Mouse (Mus musculus) myocyte (in vitro differentiated cells): ENCODE measurements around the gene Reep6.

Experiments
- CEBPB ChIP-seq: IDR thresholded peaks from 2 replicates; pipeline ENCODE4 v1.6.1; 2011; ENCODE audit warnings: mild to moderate bottlenecking, moderate library complexity; ENCODE audit not compliant: poor library complexity, insufficient read depth, severe bottlenecking
- E2F4 ChIP-seq: IDR thresholded peaks from one replicate; pipeline ENCODE4 v1.6.1; 2011; ENCODE audit warnings: mild to moderate bottlenecking, control low read depth, moderate library complexity; ENCODE audit not compliant: insufficient read depth
- MAX ChIP-seq: IDR thresholded peaks from one replicate; pipeline ENCODE4 v1.6.1; 2011; ENCODE audit warnings: low read depth, mild to moderate bottlenecking, control low read depth
- MYOG ChIP-seq, 3 experiments: IDR thresholded peaks; one replicate each; pipeline ENCODE4 v1.6.1; 2011; ENCODE audit warnings: control low read depth in 2 of 3, low read depth in 2 of 3, mild to moderate bottlenecking in 2 of 3; ENCODE audit not compliant: insufficient read length in 2 of 3, control insufficient read depth in 1 of 3, insufficient read depth in 1 of 3
- POLR2A ChIP-seq: IDR thresholded peaks from one replicate; pipeline ENCODE4 v1.6.1; 2011; ENCODE audit warnings: low read depth, mild to moderate bottlenecking, control low read depth, moderate library complexity; ENCODE audit not compliant: insufficient read length
- POLR2AphosphoS2 ChIP-seq: IDR thresholded peaks from one replicate; pipeline ENCODE4 v1.6.1; 2011; ENCODE audit warnings: low read depth, control low read depth; ENCODE audit not compliant: insufficient read length
- REST ChIP-seq: IDR thresholded peaks from one replicate; pipeline ENCODE4 v1.6.1; 2011; ENCODE audit warnings: mild to moderate bottlenecking, control low read depth, moderate library complexity; ENCODE audit not compliant: insufficient read depth, insufficient read length
- SRF ChIP-seq: IDR thresholded peaks from one replicate; pipeline ENCODE4 v1.6.1; 2011; ENCODE audit warnings: low read depth; ENCODE audit not compliant: control insufficient read depth, insufficient read length
- TCF12 ChIP-seq: IDR thresholded peaks from one replicate; pipeline ENCODE4 v1.6.1; 2011; ENCODE audit warnings: mild to moderate bottlenecking, control low read depth; ENCODE audit not compliant: poor library complexity, insufficient read depth, severe bottlenecking
- USF1 ChIP-seq: IDR thresholded peaks from one replicate; pipeline ENCODE4 v1.6.1; 2011; ENCODE audit warnings: low read depth, mild to moderate bottlenecking, control low read depth, moderate library complexity

GRCm38 (mm10) chr10:80325045-80325444 is 4.7 kb upstream of the Reep6 start:
- TF ChIP-seq POLR2A (no peak), USF1 (no peak), SRF (no peak), POLR2AphosphoS2 (no peak), CEBPB (no peak), MAX (no peak), E2F4 (no peak), MYOG (IDR thresholded peaks at IDR 0.05; ENCODE audit: control insufficient read depth in 1 of 3, insufficient read depth in 1 of 3, insufficient read length in 2 of 3, low read depth in 2 of 3) (no peak), TCF12 (no peak), REST (no peak)
